Mouse (Mus musculus): ENCODE data around the gene Ces1e. TPM values are rescaled to one million over a fixed set of nuclear protein-coding genes. Genes with fewer than 3 reads are reported as not detected.

The Ces1e gene
- polyA plus RNA-seq, 1 experiment from 2014 or later = not detected

DNA sequence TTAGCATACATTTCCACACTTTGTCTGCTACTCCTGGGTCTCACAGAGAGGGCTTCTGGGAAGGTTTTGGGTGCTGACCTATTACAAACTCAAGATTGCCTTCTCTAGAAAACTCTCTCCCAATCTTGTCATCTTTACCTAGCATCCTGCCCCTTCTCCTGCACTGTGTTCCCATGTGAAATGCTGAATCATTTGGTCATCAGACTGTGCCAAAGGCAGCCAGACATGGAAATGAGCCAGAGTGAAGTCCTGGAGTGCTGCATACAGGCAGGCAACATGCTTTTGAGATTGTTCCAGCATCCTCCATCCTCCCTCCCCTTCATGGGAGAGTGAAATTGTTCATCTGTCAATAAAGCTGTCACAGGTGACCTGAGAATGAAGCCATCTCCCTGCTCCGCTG, 78.0 kb downstream of the Ces1e start:
- H3K4me3 ChIP-seq (ENCODE audit: low read depth, low read length) = no peak overlapping the region
- no peak for ATAC-seq (replicated peaks; ENCODE audit: low FRiP score)
- no peak overlapping the region for H3K27ac ChIP-seq (ENCODE audit: low read depth, low read length)
- H3K36me3 ChIP-seq (ENCODE audit: control insufficient read depth, insufficient read depth, low read length) = no peaks in the 10 kb centered on the region
- no peak for DNase-seq (ENCODE audit: low spot score)
- no peaks in the 10 kb centered on the region for H3K4me1 ChIP-seq (replicated peaks; ENCODE audit: control insufficient read depth, insufficient read depth, low read length)
- 95% methylated on average over 1 of the region's 1 CpGs for WGBS
- no peak overlapping the region for H3K4me2 ChIP-seq (ENCODE audit: low read depth, low read length, severe bottlenecking)
- H3K27me3 ChIP-seq (ENCODE audit: control insufficient read depth, insufficient read depth, low read length) = no peaks in the 10 kb centered on the region
- H3K9ac ChIP-seq (ENCODE audit: low read length) = no peak overlapping the region
- no peaks in the 10 kb centered on the region for H3K9me3 ChIP-seq (ENCODE audit: control insufficient read depth, low read length)

Other genes starting within 250 kb of the Ces1e start
- not detected in 2 replicates for gene Ces1a, start 181.4 kb downstream of the Ces1e start, polyA plus RNA-seq (2014; fragmentation: Nextera tagmentation; extraction: Ambion mirVana)
- gene Ces1b, start 149.6 kb downstream of the Ces1e start, polyA plus RNA-seq (2014; fragmentation: Nextera tagmentation; extraction: Ambion mirVana) = not detected in 2 replicates
- gene Ces1c, start 98.3 kb downstream of the Ces1e start, polyA plus RNA-seq (2014; fragmentation: Nextera tagmentation; extraction: Ambion mirVana) = not detected in 2 replicates
- 0.12 and 0.19 TPM in 2 replicates for gene Ces1d, start 31.8 kb downstream of the Ces1e start, polyA plus RNA-seq (2014; fragmentation: Nextera tagmentation; extraction: Ambion mirVana)
- not detected in 2 replicates for gene Ces1f, start 50.1 kb upstream of the Ces1e start, polyA plus RNA-seq (2014; fragmentation: Nextera tagmentation; extraction: Ambion mirVana)
- gene Ces1g, start 107.7 kb upstream of the Ces1e start, polyA plus RNA-seq (2014; fragmentation: Nextera tagmentation; extraction: Ambion mirVana) = not detected in 2 replicates
- not detected in 2 replicates for gene Ces1h, start 150.1 kb upstream of the Ces1e start, polyA plus RNA-seq (2014; fragmentation: Nextera tagmentation; extraction: Ambion mirVana)